33 mouse cellular contexts compared by ENCODE assay signal in genomic region chr16:93573434-93573833, GRCm38 (mm10). TPM values are rescaled to one million over a fixed set of nuclear protein-coding genes. Genes with fewer than 3 reads are reported as not detected.
"Had no signal": no experiment of that assay in that cellular context is flagged by ENCODE, and none has a peak within 500 bp of the region (broad histone marks: within the 10 kb centered on the region; RNA-seq: fewer than 3 reads in every experiment).

No protein-coding gene starts in this region.

- DNase-seq: gastrocnemius, adult 2 months; gastrocnemius, postnatal 14 days; gastrocnemius, postnatal 36 days; heart, adult 18-20 months; heart, postnatal 14 days; heart, postnatal 36 days; kidney, adult 18-20 months; kidney, adult 8-10 months; kidney, postnatal 10 days; kidney, postnatal 25 days; kidney, postnatal 4 days; liver; liver, embryonic 13.5 days had no signal

- H3K9me3 ChIP-seq: heart, embryonic 13.5 days; heart, embryonic 15.5 days; hindbrain, embryonic 13.5 days; hindbrain, embryonic 15.5 days; intestine, embryonic 15.5 days; limb, embryonic 10.5 days; limb, embryonic 12.5 days; liver, embryonic 13.5 days had no signal

- H3K36me3 ChIP-seq: heart, embryonic 13.5 days; heart, embryonic 15.5 days; hindbrain, embryonic 13.5 days; hindbrain, embryonic 15.5 days; intestine, embryonic 15.5 days; limb, embryonic 10.5 days; limb, embryonic 12.5 days; liver, embryonic 13.5 days had no signal

- H3K4me1 ChIP-seq: hindbrain, embryonic 15.5 days; liver, embryonic 13.5 days had no signal

- ATAC-seq: hindbrain, postnatal 0 days; intestine, embryonic 15.5 days; intestine, postnatal 0 days had no signal

- H3K27me3 ChIP-seq: hindbrain, embryonic 13.5 days; liver, embryonic 13.5 days had no signal

- H3K4me3 ChIP-seq: gastrocnemius, adult 2 months; heart, embryonic 13.5 days; heart, embryonic 15.5 days; hindbrain, embryonic 13.5 days; hindbrain, embryonic 15.5 days; intestine, embryonic 15.5 days; layer of hippocampus, adult 2 months; left cerebral cortex, adult 2 months; limb, embryonic 10.5 days; limb, embryonic 12.5 days; liver, embryonic 13.5 days had no signal

- H3K27ac ChIP-seq: gastrocnemius, adult 2 months; heart, embryonic 13.5 days; heart, embryonic 15.5 days; hindbrain, embryonic 13.5 days; hindbrain, embryonic 15.5 days; hindbrain, postnatal 0 days; intestine, embryonic 15.5 days; layer of hippocampus, adult 2 months; left cerebral cortex, adult 2 months; limb, embryonic 10.5 days; limb, embryonic 12.5 days; liver, embryonic 13.5 days had no signal

- H3K9ac ChIP-seq: heart, embryonic 13.5 days; heart, embryonic 15.5 days; hindbrain, embryonic 13.5 days; hindbrain, embryonic 15.5 days; intestine, embryonic 15.5 days; limb, embryonic 12.5 days; liver, embryonic 13.5 days had no signal

RNA-seq across cellular contexts. Expression of gene Gm5678, which starts 54.5 kb away (rescaled TPM):
- total RNA-seq: hematopoietic stem cell, adult 5-6 weeks; hindbrain, postnatal 0 days had no signal
- polyA plus RNA-seq: gonadal fat pad, adult 2 months; heart, embryonic 11.5 days; heart, embryonic 13.5 days; heart, embryonic 15.5 days; heart, postnatal 0 days; hindbrain, embryonic 11.5 days; hindbrain, embryonic 13.5 days; hindbrain, embryonic 15.5 days; hindbrain, postnatal 0 days; intestine, embryonic 15.5 days; intestine, postnatal 0 days; kidney, embryonic 14.5 days; kidney, embryonic 16.5 days; limb, embryonic 10.5 days; limb, embryonic 12.5 days; limb, embryonic 14.5 days; liver, embryonic 11.5 days; liver, embryonic 13.5 days had no signal
